Mouse (Mus musculus): ENCODE measurements around the gene Fn1. TPM values are rescaled to one million over a fixed set of nuclear protein-coding genes. Genes with fewer than 3 reads are reported as not detected.

Fn1 gene
- polyA plus RNA-seq, 1 experiment from 2014 or later: 89.2 TPM

GRCm38 (mm10) chr1:71590038-71590437 is 63.0 kb downstream of the Fn1 start:
- Histone ChIP-seq H3K4me1 (no peaks in the 10 kb centered on the region), H3K9ac (no peak overlapping the region), H3K27ac (no peak overlapping the region), H3K4me2 (no peak overlapping the region), H3K27me3 (replicated peaks) (no peaks in the 10 kb centered on the region), H3K36me3 (peaks cover 86% of the 10 kb centered on the region), H3K4me3 (no peak overlapping the region), H3K9me3 (replicated peaks) (no peaks in the 10 kb centered on the region)
- no peak for ATAC-seq
- WGBS (ENCODE audit: insufficient replicate concordance): 78% methylated on average over 11 of the region's 11 CpGs

- Histone ChIP-seq H3K9ac (no peak overlapping the region), H3K4me2 (no peak overlapping the region), H3K4me1 (no peaks in the 10 kb centered on the region), H3K9me3 (replicated peaks) (no peaks in the 10 kb centered on the region), H3K36me3 (peaks cover 64% of the 10 kb centered on the region), H3K27ac (no peak overlapping the region), H3K4me3 (no peak overlapping the region), H3K27me3 (replicated peaks) (no peaks in the 10 kb centered on the region)
- no peak for ATAC-seq
- WGBS (ENCODE audit: insufficient replicate concordance): 75% methylated on average over 7 of the region's 7 CpGs
Measured at GRCm38 (mm10) chr1:71586658-71587057, 66.3 kb downstream of the Fn1 start.

GRCm38 (mm10) chr1:71583900-71584299 is 69.1 kb downstream of the Fn1 start:
- H3K9ac ChIP-seq: no peak overlapping the region

GRCm38 (mm10) chr1:71583302-71583701 is 69.7 kb downstream of the Fn1 start:
- Histone ChIP-seq H3K4me2 (no peak overlapping the region), H3K4me3 (no peak overlapping the region), H3K9me3 (replicated peaks) (no peaks in the 10 kb centered on the region), H3K4me1 (no peaks in the 10 kb centered on the region), H3K36me3 (peaks cover 61% of the 10 kb centered on the region), H3K9ac (no peak overlapping the region), H3K27me3 (replicated peaks) (no peaks in the 10 kb centered on the region), H3K27ac (no peak overlapping the region)
- WGBS (ENCODE audit: insufficient replicate concordance): 79% methylated on average over 8 of the region's 8 CpGs
- no peak for ATAC-seq

More at GRCm38 (mm10) chr1:71583900-71584299, 69.1 kb downstream of the Fn1 start:
- Histone ChIP-seq H3K9me3 (replicated peaks) (no peaks in the 10 kb centered on the region), H3K36me3 (peaks cover 61% of the 10 kb centered on the region), H3K27ac (no peak overlapping the region), H3K4me2 (no peak overlapping the region), H3K4me3 (no peak overlapping the region), H3K27me3 (replicated peaks) (no peaks in the 10 kb centered on the region), H3K4me1 (no peaks in the 10 kb centered on the region)
- WGBS (ENCODE audit: insufficient replicate concordance): 76% methylated on average over 7 of the region's 7 CpGs
- no peak for ATAC-seq

GRCm38 (mm10) chr1:71580408-71580807 is 72.6 kb downstream of the Fn1 start:
- H3K4me3 ChIP-seq: no peak overlapping the region
- no peaks in the 10 kb centered on the region for H3K4me1 ChIP-seq
- 82% methylated on average over 12 of the region's 12 CpGs for WGBS (ENCODE audit: insufficient replicate concordance)
- H3K27me3 ChIP-seq (replicated peaks): no peaks in the 10 kb centered on the region
- no peak overlapping the region for H3K4me2 ChIP-seq
- H3K9me3 ChIP-seq (replicated peaks): no peaks in the 10 kb centered on the region
- ATAC-seq: peak; percentile 35; the same call in 1 of the 2 replicates
- H3K9ac ChIP-seq: no peak overlapping the region
- H3K36me3 ChIP-seq: peaks cover 63% of the 10 kb centered on the region
- no peak overlapping the region for H3K27ac ChIP-seq

GRCm38 (mm10) chr1:71579526-71579925 is 73.5 kb downstream of the Fn1 start:
- Histone ChIP-seq H3K9me3 (replicated peaks) (no peaks in the 10 kb centered on the region), H3K27me3 (replicated peaks) (no peaks in the 10 kb centered on the region), H3K4me2 (no peak overlapping the region), H3K4me3 (no peak overlapping the region), H3K4me1 (no peaks in the 10 kb centered on the region), H3K9ac (no peak overlapping the region), H3K36me3 (peaks cover 66% of the 10 kb centered on the region), H3K27ac (no peak overlapping the region)
- no peak for ATAC-seq
- WGBS (ENCODE audit: insufficient replicate concordance): 80% methylated on average over 4 of the region's 4 CpGs

GRCm38 (mm10) chr1:71576837-71577236 is 76.2 kb downstream of the Fn1 start:
- Histone ChIP-seq H3K27ac (no peak overlapping the region), H3K27me3 (replicated peaks) (no peaks in the 10 kb centered on the region), H3K4me2 (no peak overlapping the region), H3K36me3 (peaks cover 92% of the 10 kb centered on the region), H3K9ac (no peak overlapping the region), H3K9me3 (replicated peaks) (no peaks in the 10 kb centered on the region), H3K4me1 (no peaks in the 10 kb centered on the region), H3K4me3 (no peak overlapping the region)
- ATAC-seq: no peak
- WGBS (ENCODE audit: insufficient replicate concordance): 87% methylated on average over 6 of the region's 6 CpGs

GRCm38 (mm10) chr1:71575987-71576386 is 77.0 kb downstream of the Fn1 start:
- H3K9me3 ChIP-seq (replicated peaks): no peaks in the 10 kb centered on the region
- H3K27ac ChIP-seq: no peak overlapping the region
- WGBS (ENCODE audit: insufficient replicate concordance): 86% methylated on average over 7 of the region's 7 CpGs
- H3K4me1 ChIP-seq: no peaks in the 10 kb centered on the region
- H3K27me3 ChIP-seq (replicated peaks): no peaks in the 10 kb centered on the region
- peaks cover 99% of the 10 kb centered on the region for H3K36me3 ChIP-seq
- ATAC-seq: no peak
- no peak overlapping the region for H3K9ac ChIP-seq
- H3K4me3 ChIP-seq: no peak overlapping the region
- no peak overlapping the region for H3K4me2 ChIP-seq

- Histone ChIP-seq H3K27me3 (replicated peaks) (no peaks in the 10 kb centered on the region), H3K4me2 (no peak overlapping the region), H3K4me1 (no peaks in the 10 kb centered on the region), H3K27ac (no peak overlapping the region), H3K4me3 (no peak overlapping the region), H3K9ac (no peak overlapping the region), H3K9me3 (replicated peaks) (no peaks in the 10 kb centered on the region), H3K36me3 (peaks cover 96% of the 10 kb centered on the region)
- ATAC-seq: no peak
- 79% methylated on average over 4 of the region's 4 CpGs for WGBS (ENCODE audit: insufficient replicate concordance)
Measured at GRCm38 (mm10) chr1:71570116-71570515, 82.9 kb downstream of the Fn1 start.

GRCm38 (mm10) chr1:71567884-71568605 is 85.0 kb downstream of the Fn1 start:
- H3K4me1 ChIP-seq: no peaks in the 10 kb centered on the region
- no peaks in the 10 kb centered on the region for H3K27me3 ChIP-seq (replicated peaks)
- no peaks in the 10 kb centered on the region for H3K9me3 ChIP-seq (replicated peaks)
- no peak overlapping the region for H3K4me2 ChIP-seq
- no peak overlapping the region for H3K27ac ChIP-seq
- peaks cover 97% of the 10 kb centered on the region for H3K36me3 ChIP-seq
- WGBS (ENCODE audit: insufficient replicate concordance): 79% methylated on average over 16 of the region's 16 CpGs
- H3K4me3 ChIP-seq: no peak overlapping the region
- ATAC-seq: no peak
- no peak overlapping the region for H3K9ac ChIP-seq

- Histone ChIP-seq H3K9ac (no peak overlapping the region), H3K4me3 (no peak overlapping the region), H3K9me3 (replicated peaks) (no peaks in the 10 kb centered on the region), H3K4me2 (no peak overlapping the region), H3K27me3 (replicated peaks) (no peaks in the 10 kb centered on the region), H3K27ac (no peak overlapping the region), H3K36me3 (peaks cover 95% of the 10 kb centered on the region), H3K4me1 (peaks cover 9% of the 10 kb centered on the region; the same call in 1 of the 2 replicates)
- WGBS (ENCODE audit: insufficient replicate concordance): 82% methylated on average over 7 of the region's 7 CpGs
- no peak for ATAC-seq
Measured at GRCm38 (mm10) chr1:71564291-71564690, 88.7 kb downstream of the Fn1 start.

GRCm38 (mm10) chr1:71560626-71561025 is 92.4 kb downstream of the Fn1 start:
- H3K36me3 ChIP-seq: peaks cover 73% of the 10 kb centered on the region
- no peaks in the 10 kb centered on the region for H3K9me3 ChIP-seq (replicated peaks)
- no peak overlapping the region for H3K27ac ChIP-seq
- 92% methylated on average over 4 of the region's 4 CpGs for WGBS (ENCODE audit: insufficient replicate concordance)
- no peak overlapping the region for H3K9ac ChIP-seq
- no peak overlapping the region for H3K4me3 ChIP-seq
- no peak for ATAC-seq
- no peaks in the 10 kb centered on the region for H3K27me3 ChIP-seq (replicated peaks)
- no peak overlapping the region for H3K4me2 ChIP-seq
- H3K4me1 ChIP-seq: peaks cover 26% of the 10 kb centered on the region
